Mouse (Mus musculus): ENCODE measurements around the gene 1700023F06Rik. TPM values are rescaled to one million over a fixed set of nuclear protein-coding genes. Genes with fewer than 3 reads are reported as not detected.
"Not testable (repeated sequence)": the region's sequence is repeated elsewhere in the genome, so short reads cannot be mapped to it uniquely, and the experiment has no call there.

The 1700023F06Rik gene
- total and polyA plus RNA-seq, 3 experiments = not detected

DNA sequence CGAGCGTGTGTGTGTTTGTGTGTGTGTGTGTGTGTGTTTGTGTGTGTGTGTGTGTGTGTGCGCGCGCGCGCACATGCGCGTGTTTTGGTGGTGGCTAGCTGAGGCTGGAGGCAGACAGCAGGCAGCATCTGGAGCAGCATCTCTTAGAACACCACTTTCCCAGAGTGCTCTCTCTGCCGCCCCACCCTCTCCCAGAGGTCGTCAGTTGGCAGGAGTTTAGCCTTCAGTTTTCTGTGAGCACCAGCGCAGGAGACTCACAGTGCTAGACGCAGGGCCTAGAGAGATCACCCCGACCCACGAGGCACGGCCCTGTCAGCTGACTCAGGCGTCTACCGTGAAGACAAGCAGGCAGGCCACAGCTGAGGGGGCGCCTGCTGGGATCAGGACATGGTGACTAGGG, 22.3 kb upstream of the 1700023F06Rik start:
- no peak for DNase-seq (ENCODE audit: low spot score)
- no peak overlapping the region for H3K4me3 ChIP-seq (ENCODE audit: low read depth, low read length)
- H3K9me3 ChIP-seq (replicated peaks) = no peaks in the 10 kb centered on the region
- H3K36me3 ChIP-seq (replicated peaks) = peaks cover 83% of the 10 kb centered on the region
- TF ChIP-seq GATA1 (IDR thresholded peaks at IDR 0.05; ENCODE audit: borderline replicate concordance, low read length) (no peak), GATA2 (IDR thresholded peaks at IDR 0.05; ENCODE audit: borderline replicate concordance, low read depth, low read length) (no peak), CTCF (IDR thresholded peaks at IDR 0.05; ENCODE audit: low read depth, low read length) (no peak), POLR2AphosphoS5 (IDR thresholded peaks at IDR 0.05; ENCODE audit: insufficient replicate concordance, low read depth, low read length) (no peak), TAL1 (conservative IDR thresholded peaks at IDR 0.05; ENCODE audit: low read depth, low read length) (no peak)
- H3K27me3 ChIP-seq (ENCODE audit: insufficient read depth, low read length) = no peaks in the 10 kb centered on the region
- peaks cover 11% of the 10 kb centered on the region; the same call in 1 of the 2 replicates for H3K4me1 ChIP-seq (ENCODE audit: insufficient read depth, low read depth, low read length)
- ATAC-seq (ENCODE audit: extremely low read depth, insufficient number of reproducible peaks, low FRiP score, poor library complexity, severe bottlenecking) = no peak

DNA sequence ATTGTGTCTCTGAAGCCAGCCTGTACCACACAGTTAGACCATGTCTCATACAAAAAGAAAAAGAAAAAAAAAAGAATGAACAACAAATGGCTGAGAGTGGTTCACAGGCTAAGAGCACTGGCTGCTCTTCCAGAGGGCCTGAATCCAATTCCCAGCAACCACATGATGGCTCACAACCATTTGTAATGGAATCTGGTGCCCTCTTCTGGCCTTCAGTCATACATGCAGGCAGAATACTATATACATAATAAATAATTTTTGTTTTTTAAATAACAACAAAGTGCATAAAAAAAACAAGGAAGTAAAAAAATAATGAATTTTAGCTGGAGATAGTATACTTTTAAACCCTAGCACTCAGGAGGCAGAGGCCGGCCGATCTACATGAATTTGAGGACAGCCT, 21.2 kb upstream of the 1700023F06Rik start:
- ATAC-seq (ENCODE audit: extremely low read depth, insufficient number of reproducible peaks, low FRiP score, poor library complexity, severe bottlenecking) = no peak
- peaks cover 11% of the 10 kb centered on the region; the same call in 1 of the 2 replicates for H3K4me1 ChIP-seq (ENCODE audit: insufficient read depth, low read depth, low read length)
- no peaks in the 10 kb centered on the region for H3K27me3 ChIP-seq (ENCODE audit: insufficient read depth, low read length)
- no peaks in the 10 kb centered on the region for H3K9me3 ChIP-seq (replicated peaks)
- TF ChIP-seq GATA2 (IDR thresholded peaks at IDR 0.05; ENCODE audit: borderline replicate concordance, low read depth, low read length) = no peak
- no peak for TF ChIP-seq POLR2AphosphoS5 (IDR thresholded peaks at IDR 0.05; ENCODE audit: insufficient replicate concordance, low read depth, low read length)
- no peak for TF ChIP-seq GATA1 (IDR thresholded peaks at IDR 0.05; ENCODE audit: borderline replicate concordance, low read length)
- TF ChIP-seq TAL1 (conservative IDR thresholded peaks at IDR 0.05; ENCODE audit: low read depth, low read length) = no peak
- no peak for TF ChIP-seq CTCF (IDR thresholded peaks at IDR 0.05; ENCODE audit: low read depth, low read length)
- no peak for DNase-seq (ENCODE audit: low spot score)
- H3K4me3 ChIP-seq (ENCODE audit: low read depth, low read length) = no peak overlapping the region
- peaks cover 89% of the 10 kb centered on the region for H3K36me3 ChIP-seq (replicated peaks)

DNA sequence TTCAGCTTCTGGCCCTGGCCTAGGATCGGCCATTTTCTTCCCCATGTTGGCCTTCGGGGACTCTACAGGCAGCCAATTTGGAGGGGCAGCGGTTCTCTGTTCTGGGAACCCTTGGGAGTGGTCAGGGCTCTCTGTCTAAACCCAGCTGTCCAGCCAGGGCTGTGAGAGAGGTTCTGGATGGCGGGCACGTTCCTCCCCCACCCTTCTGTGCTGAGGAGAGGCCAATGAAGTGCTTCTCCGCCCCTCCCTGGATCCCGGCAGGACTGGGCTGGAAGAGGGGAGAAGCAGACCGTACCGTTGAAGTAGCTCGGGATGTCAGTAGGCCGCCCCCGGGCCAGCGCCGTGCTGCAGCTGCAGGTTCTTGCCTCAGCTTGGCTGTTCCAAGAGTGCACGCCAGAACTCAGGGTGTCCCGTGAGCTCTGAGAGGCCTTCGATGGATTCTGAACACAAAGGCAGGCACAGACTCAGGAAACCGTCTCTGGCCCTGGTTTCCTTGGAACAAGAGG, 15.6 kb upstream of the 1700023F06Rik start:
- no peak for TF ChIP-seq GATA1 (IDR thresholded peaks at IDR 0.05; ENCODE audit: borderline replicate concordance, low read length)
- no peak for TF ChIP-seq GATA2 (IDR thresholded peaks at IDR 0.05; ENCODE audit: borderline replicate concordance, low read depth, low read length)
- TF ChIP-seq TAL1 (conservative IDR thresholded peaks at IDR 0.05; ENCODE audit: low read depth, low read length) = no peak
- TF ChIP-seq POLR2AphosphoS5 (IDR thresholded peaks at IDR 0.05; ENCODE audit: insufficient replicate concordance, low read depth, low read length) = no peak
- TF ChIP-seq CTCF (IDR thresholded peaks at IDR 0.05; ENCODE audit: low read depth, low read length) = no peak
- DNase-seq (ENCODE audit: low spot score) (no peak), ATAC-seq (ENCODE audit: extremely low read depth, insufficient number of reproducible peaks, low FRiP score, poor library complexity, severe bottlenecking) (no peak)
- Histone ChIP-seq H3K4me1 (ENCODE audit: insufficient read depth, low read depth, low read length) (peaks cover 24% of the 10 kb centered on the region), H3K36me3 (replicated peaks) (peaks cover 82% of the 10 kb centered on the region), H3K9me3 (replicated peaks) (no peaks in the 10 kb centered on the region), H3K27me3 (ENCODE audit: insufficient read depth, low read length) (no peaks in the 10 kb centered on the region), H3K4me3 (ENCODE audit: low read depth, low read length) (no peak overlapping the region)

DNA sequence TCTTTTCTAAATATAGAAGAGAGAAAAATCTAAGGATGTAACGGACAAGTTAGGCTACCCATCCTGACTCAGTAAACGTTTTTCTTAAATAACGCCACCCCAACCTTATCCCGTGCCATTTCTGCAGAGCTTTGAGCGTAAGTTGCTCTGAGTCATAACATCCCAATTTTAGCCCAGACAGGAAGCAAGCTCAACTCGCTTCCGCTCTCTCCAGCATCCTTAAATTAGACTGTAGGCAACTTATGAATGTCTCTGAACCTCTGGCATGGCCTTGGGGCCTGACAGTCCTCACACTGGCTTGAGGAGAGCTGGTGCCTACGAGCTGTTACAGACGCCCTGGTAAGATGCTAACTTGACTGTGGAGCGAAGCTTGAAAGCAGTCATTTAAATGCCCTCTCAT, 15.1 kb upstream of the 1700023F06Rik start:
- Histone ChIP-seq H3K4me3 (ENCODE audit: low read depth, low read length) (no peak overlapping the region), H3K4me1 (ENCODE audit: insufficient read depth, low read depth, low read length) (peaks cover 24% of the 10 kb centered on the region), H3K9me3 (replicated peaks) (no peaks in the 10 kb centered on the region), H3K36me3 (replicated peaks) (peaks cover 77% of the 10 kb centered on the region), H3K27me3 (ENCODE audit: insufficient read depth, low read length) (peaks cover under 1% of the 10 kb centered on the region; the same call in 1 of the 2 replicates)
- no peak for ATAC-seq (ENCODE audit: extremely low read depth, insufficient number of reproducible peaks, low FRiP score, poor library complexity, severe bottlenecking)
- TF ChIP-seq GATA2 (IDR thresholded peaks at IDR 0.05; ENCODE audit: borderline replicate concordance, low read depth, low read length) = no peak
- TF ChIP-seq POLR2AphosphoS5 (IDR thresholded peaks at IDR 0.05; ENCODE audit: insufficient replicate concordance, low read depth, low read length) = no peak
- TF ChIP-seq GATA1 (IDR thresholded peaks at IDR 0.05; ENCODE audit: borderline replicate concordance, low read length) = no peak
- no peak for TF ChIP-seq TAL1 (conservative IDR thresholded peaks at IDR 0.05; ENCODE audit: low read depth, low read length)
- TF ChIP-seq CTCF (IDR thresholded peaks at IDR 0.05; ENCODE audit: low read depth, low read length) = no peak
- DNase-seq (ENCODE audit: low spot score) = no peak

DNA sequence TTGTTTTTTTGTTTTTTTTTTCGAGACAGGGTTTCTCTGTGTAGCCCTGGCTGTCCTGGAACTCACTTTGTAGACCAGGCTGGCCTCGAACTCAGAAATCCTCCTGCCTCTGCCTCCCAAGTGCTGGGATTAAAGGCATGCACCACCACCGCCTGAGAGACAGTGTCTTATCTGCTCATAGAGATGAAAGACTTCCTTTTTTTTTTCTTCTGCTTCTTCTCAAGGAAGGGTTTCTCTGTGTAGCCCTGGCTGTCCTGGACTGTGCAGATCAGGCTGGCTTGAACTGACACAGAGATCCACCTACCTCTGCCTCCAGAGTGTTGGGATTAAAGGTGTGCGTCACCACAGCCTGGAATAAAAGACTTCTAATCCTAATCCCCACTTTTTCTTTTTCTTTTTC, 14.4 kb upstream of the 1700023F06Rik start:
- H3K27me3 ChIP-seq (ENCODE audit: insufficient read depth, low read length); H3K9me3 ChIP-seq (replicated peaks); ATAC-seq (ENCODE audit: extremely low read depth, insufficient number of reproducible peaks, low FRiP score, poor library complexity, severe bottlenecking); H3K4me3 ChIP-seq (ENCODE audit: low read depth, low read length); DNase-seq (ENCODE audit: low spot score): not testable (repeated sequence)
- Histone ChIP-seq H3K36me3 (replicated peaks) (peaks cover 73% of the 10 kb centered on the region), H3K4me1 (ENCODE audit: insufficient read depth, low read depth, low read length) (peaks cover 24% of the 10 kb centered on the region)

DNA sequence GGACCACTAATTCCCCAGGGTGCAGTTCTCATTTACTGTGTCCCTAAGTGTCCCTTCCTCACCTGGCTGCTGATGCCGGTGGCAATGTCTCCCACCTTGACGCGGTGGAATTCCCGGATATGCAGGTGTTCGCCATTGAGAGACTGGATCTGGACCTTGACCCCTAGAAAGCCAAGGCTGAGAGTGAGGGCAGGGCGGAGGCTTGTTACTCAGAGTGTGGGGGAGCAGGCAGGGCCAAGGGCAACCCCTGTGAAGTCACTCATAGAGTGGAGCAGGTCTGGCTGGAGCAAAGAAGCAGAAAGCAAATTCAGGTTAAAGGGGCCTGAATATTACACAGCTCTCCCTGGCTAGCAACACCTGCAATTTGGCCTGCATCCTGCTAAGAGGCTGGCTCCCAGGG, 13.1 kb upstream of the 1700023F06Rik start:
- ATAC-seq (ENCODE audit: extremely low read depth, insufficient number of reproducible peaks, low FRiP score, poor library complexity, severe bottlenecking) = no peak
- DNase-seq (ENCODE audit: low spot score) = no peak
- Histone ChIP-seq H3K4me1 (ENCODE audit: insufficient read depth, low read depth, low read length) (peaks cover 24% of the 10 kb centered on the region), H3K4me3 (ENCODE audit: low read depth, low read length) (no peak overlapping the region), H3K36me3 (replicated peaks) (peaks cover 60% of the 10 kb centered on the region), H3K27me3 (ENCODE audit: insufficient read depth, low read length) (peaks cover 13% of the 10 kb centered on the region; the same call in 1 of the 2 replicates), H3K9me3 (replicated peaks) (no peaks in the 10 kb centered on the region)
- no peak for TF ChIP-seq POLR2AphosphoS5 (IDR thresholded peaks at IDR 0.05; ENCODE audit: insufficient replicate concordance, low read depth, low read length)
- TF ChIP-seq GATA1 (IDR thresholded peaks at IDR 0.05; ENCODE audit: borderline replicate concordance, low read length) = no peak
- no peak for TF ChIP-seq TAL1 (conservative IDR thresholded peaks at IDR 0.05; ENCODE audit: low read depth, low read length)
- no peak for TF ChIP-seq GATA2 (IDR thresholded peaks at IDR 0.05; ENCODE audit: borderline replicate concordance, low read depth, low read length)
- no peak for TF ChIP-seq CTCF (IDR thresholded peaks at IDR 0.05; ENCODE audit: low read depth, low read length)
